Mouse (Mus musculus): ENCODE measurements around the gene Slc8a1. TPM values are rescaled to one million over a fixed set of nuclear protein-coding genes. Genes with fewer than 3 reads are reported as not detected.

The Slc8a1 gene
- polyA plus RNA-seq, 1 experiment from 2014 or later: 22.6 TPM

- no peaks in the 10 kb centered on the region for H3K4me1 ChIP-seq (ENCODE audit: control insufficient read depth, insufficient read depth, low read length)
- WGBS: 94% methylated on average over 1 of the region's 1 CpGs
- no peak overlapping the region for H3K27ac ChIP-seq (replicated peaks; ENCODE audit: low read depth, low read length)
- no peak overlapping the region for H3K9ac ChIP-seq (replicated peaks; ENCODE audit: low read length)
- no peak for ATAC-seq (ENCODE audit: low FRiP score, low TSS enrichment)
- DNase-seq: no peak
- no peaks in the 10 kb centered on the region for H3K36me3 ChIP-seq (ENCODE audit: control insufficient read depth, insufficient read depth, low read length)
- no peaks in the 10 kb centered on the region for H3K9me3 ChIP-seq (ENCODE audit: control insufficient read depth, low read length)
- no peak overlapping the region for H3K4me3 ChIP-seq (replicated peaks; ENCODE audit: low read depth, low read length)
- H3K27me3 ChIP-seq (ENCODE audit: control insufficient read depth, insufficient read depth, low read length): no peaks in the 10 kb centered on the region
- no peak overlapping the region for H3K4me2 ChIP-seq (ENCODE audit: low read length)
Measured at GRCm38 (mm10) chr17:81694977-81695376, 43.2 kb downstream of the Slc8a1 start.

- Histone ChIP-seq H3K4me3 (replicated peaks; ENCODE audit: low read depth, low read length) (no peak overlapping the region), H3K9me3 (ENCODE audit: control insufficient read depth, low read length) (no peaks in the 10 kb centered on the region), H3K9ac (replicated peaks; ENCODE audit: low read length) (no peak overlapping the region), H3K27me3 (ENCODE audit: control insufficient read depth, insufficient read depth, low read length) (no peaks in the 10 kb centered on the region), H3K27ac (replicated peaks; ENCODE audit: low read depth, low read length) (no peak overlapping the region), H3K4me1 (ENCODE audit: control insufficient read depth, insufficient read depth, low read length) (no peaks in the 10 kb centered on the region), H3K36me3 (ENCODE audit: control insufficient read depth, insufficient read depth, low read length) (no peaks in the 10 kb centered on the region), H3K4me2 (ENCODE audit: low read length) (no peak overlapping the region)
- ATAC-seq (ENCODE audit: low FRiP score, low TSS enrichment) (no peak), DNase-seq (no peak)
Measured at GRCm38 (mm10) chr17:81679616-81680015, 58.6 kb downstream of the Slc8a1 start.

- ATAC-seq (ENCODE audit: low FRiP score, low TSS enrichment): no peak
- H3K36me3 ChIP-seq (ENCODE audit: control insufficient read depth, insufficient read depth, low read length): no peaks in the 10 kb centered on the region
- peaks cover 3% of the 10 kb centered on the region; the same call in 1 of the 2 replicates for H3K27me3 ChIP-seq (ENCODE audit: control insufficient read depth, insufficient read depth, low read length)
- H3K4me2 ChIP-seq (ENCODE audit: low read length): no peak overlapping the region
- H3K4me1 ChIP-seq (ENCODE audit: control insufficient read depth, insufficient read depth, low read length): no peaks in the 10 kb centered on the region
- H3K4me3 ChIP-seq (replicated peaks; ENCODE audit: low read depth, low read length): no peak overlapping the region
- H3K27ac ChIP-seq (replicated peaks; ENCODE audit: low read depth, low read length): no peak overlapping the region
- no peak for DNase-seq
- no peaks in the 10 kb centered on the region for H3K9me3 ChIP-seq (ENCODE audit: control insufficient read depth, low read length)
- H3K9ac ChIP-seq (replicated peaks; ENCODE audit: low read length): no peak overlapping the region
- 81% methylated on average over 2 of the region's 2 CpGs for WGBS
Measured at GRCm38 (mm10) chr17:81677450-81677849, 60.7 kb downstream of the Slc8a1 start.

GRCm38 (mm10) chr17:81676203-81676602, 62.0 kb downstream of the Slc8a1 start:
- H3K4me1 ChIP-seq (ENCODE audit: control insufficient read depth, insufficient read depth, low read length): no peaks in the 10 kb centered on the region
- WGBS: 66% methylated on average over 3 of the region's 3 CpGs
- ATAC-seq (ENCODE audit: low FRiP score, low TSS enrichment): no peak

GRCm38 (mm10) chr17:81671245-81671644, 66.9 kb downstream of the Slc8a1 start:
- DNase-seq: peak; percentile 44
- 5% methylated on average over 5 of the region's 5 CpGs for WGBS
- Histone ChIP-seq H3K36me3 (ENCODE audit: control insufficient read depth, insufficient read depth, low read length) (no peaks in the 10 kb centered on the region), H3K9ac (replicated peaks; ENCODE audit: low read length) (no peak overlapping the region), H3K4me1 (ENCODE audit: control insufficient read depth, insufficient read depth, low read length) (peaks cover 12% of the 10 kb centered on the region), H3K27me3 (ENCODE audit: control insufficient read depth, insufficient read depth, low read length) (peaks cover 17% of the 10 kb centered on the region), H3K4me2 (ENCODE audit: low read length) (peak overlapping the region; percentile 70), H3K4me3 (replicated peaks; ENCODE audit: low read depth, low read length) (no peak overlapping the region), H3K27ac (replicated peaks; ENCODE audit: low read depth, low read length) (no peak overlapping the region), H3K9me3 (ENCODE audit: control insufficient read depth, low read length) (no peaks in the 10 kb centered on the region)
- no peak for ATAC-seq (ENCODE audit: low FRiP score, low TSS enrichment)

More at GRCm38 (mm10) chr17:81676203-81676602, 62.0 kb downstream of the Slc8a1 start:
- Histone ChIP-seq H3K36me3 (ENCODE audit: control insufficient read depth, insufficient read depth, low read length) (no peaks in the 10 kb centered on the region), H3K27me3 (ENCODE audit: control insufficient read depth, insufficient read depth, low read length) (peaks cover 16% of the 10 kb centered on the region), H3K9me3 (ENCODE audit: control insufficient read depth, low read length) (no peaks in the 10 kb centered on the region), H3K9ac (replicated peaks; ENCODE audit: low read length) (no peak overlapping the region), H3K4me2 (ENCODE audit: low read length) (no peak overlapping the region), H3K4me3 (replicated peaks; ENCODE audit: low read depth, low read length) (no peak overlapping the region), H3K27ac (replicated peaks; ENCODE audit: low read depth, low read length) (no peak overlapping the region)
- DNase-seq: no peak

GRCm38 (mm10) chr17:81669816-81670691, 68.1 kb downstream of the Slc8a1 start:
- peak; percentile 85 for ATAC-seq (ENCODE audit: low FRiP score, low TSS enrichment)

GRCm38 (mm10) chr17:81669062-81669815, 68.9 kb downstream of the Slc8a1 start:
- Histone ChIP-seq H3K27me3 (ENCODE audit: control insufficient read depth, insufficient read depth, low read length) (peaks cover 17% of the 10 kb centered on the region), H3K9ac (replicated peaks; ENCODE audit: low read length) (peak overlapping the region; percentile 87), H3K4me3 (replicated peaks; ENCODE audit: low read depth, low read length) (peak overlapping the region; percentile 58), H3K4me2 (ENCODE audit: low read length) (peak overlapping the region; percentile 70), H3K36me3 (ENCODE audit: control insufficient read depth, insufficient read depth, low read length) (no peaks in the 10 kb centered on the region), H3K27ac (replicated peaks; ENCODE audit: low read depth, low read length) (peak overlapping the region; percentile 96), H3K9me3 (ENCODE audit: control insufficient read depth, low read length) (no peaks in the 10 kb centered on the region), H3K4me1 (ENCODE audit: control insufficient read depth, insufficient read depth, low read length) (peaks cover 12% of the 10 kb centered on the region)
- DNase-seq: peak; percentile 80
- peak; percentile 84 for ATAC-seq (ENCODE audit: low FRiP score, low TSS enrichment)
- under 1% methylated on average over 22 of the region's 22 CpGs for WGBS

More at GRCm38 (mm10) chr17:81669816-81670691, 68.1 kb downstream of the Slc8a1 start:
- peak; percentile 89 for DNase-seq
- Histone ChIP-seq H3K4me1 (ENCODE audit: control insufficient read depth, insufficient read depth, low read length) (peaks cover 12% of the 10 kb centered on the region), H3K4me2 (ENCODE audit: low read length) (peak overlapping the region; percentile 70), H3K27ac (replicated peaks; ENCODE audit: low read depth, low read length) (peak overlapping the region; percentile 96), H3K9me3 (ENCODE audit: control insufficient read depth, low read length) (no peaks in the 10 kb centered on the region), H3K36me3 (ENCODE audit: control insufficient read depth, insufficient read depth, low read length) (no peaks in the 10 kb centered on the region), H3K4me3 (replicated peaks; ENCODE audit: low read depth, low read length) (peak overlapping the region; percentile 58), H3K9ac (replicated peaks; ENCODE audit: low read length) (peak overlapping the region; percentile 87), H3K27me3 (ENCODE audit: control insufficient read depth, insufficient read depth, low read length) (peaks cover 17% of the 10 kb centered on the region)
- under 1% methylated on average over 54 of the region's 84 CpGs for WGBS

GRCm38 (mm10) chr17:81668466-81668865, 69.7 kb downstream of the Slc8a1 start:
- H3K36me3 ChIP-seq (ENCODE audit: control insufficient read depth, insufficient read depth, low read length): no peaks in the 10 kb centered on the region
- H3K9ac ChIP-seq (replicated peaks; ENCODE audit: low read length): peak overlapping the region; percentile 87
- WGBS: 0% methylated on average over 2 of the region's 2 CpGs
- no peaks in the 10 kb centered on the region for H3K9me3 ChIP-seq (ENCODE audit: control insufficient read depth, low read length)
- DNase-seq: peak; percentile 35
- H3K4me2 ChIP-seq (ENCODE audit: low read length): peak overlapping the region; percentile 70
- H3K27ac ChIP-seq (replicated peaks; ENCODE audit: low read depth, low read length): peak overlapping the region; percentile 96
- peaks cover 12% of the 10 kb centered on the region for H3K4me1 ChIP-seq (ENCODE audit: control insufficient read depth, insufficient read depth, low read length)
- peak overlapping the region; percentile 58 for H3K4me3 ChIP-seq (replicated peaks; ENCODE audit: low read depth, low read length)
- ATAC-seq (ENCODE audit: low FRiP score, low TSS enrichment): no peak
- peaks cover 17% of the 10 kb centered on the region for H3K27me3 ChIP-seq (ENCODE audit: control insufficient read depth, insufficient read depth, low read length)
